Mouse (Mus musculus) kidney, adult 2 months (tissue): ENCODE measurements at regions not wholly inside any gene's neighbourhood (a gene's known extent, or its start where the extent isn't known, plus 50 kb on each side); places are given as distances from the start of the nearest gene placed in this dataset.

Source experiments
- DNase-seq: peaks from one replicate; pipeline ENCODE4 v3.0.0; 2021
- H3K27ac ChIP-seq: fragments of 200-500 bp; 2 replicates; pipeline ENCODE4 v1.5.1; 2012; ENCODE audit warnings: low read depth, low read length, control low read depth, inconsistent platforms; ENCODE audit not compliant: insufficient read depth
- H3K27me3 ChIP-seq: fragments of 200-500 bp; replicated peaks from 2 replicates; pipeline ENCODE4 v1.6.1; 2012; ENCODE audit warnings: mild to moderate bottlenecking, moderate library complexity, low read length, inconsistent platforms; ENCODE audit not compliant: control insufficient read depth, insufficient read depth
- H3K36me3 ChIP-seq: fragments of 200-500 bp; 2 replicates; pipeline ENCODE4 v1.6.1; 2012; ENCODE audit warnings: mild to moderate bottlenecking, moderate library complexity, low read length, inconsistent platforms; ENCODE audit not compliant: control insufficient read depth, insufficient read depth
- H3K4me1 ChIP-seq: fragments of 200-500 bp; 2 replicates; pipeline ENCODE4 v1.6.1; 2011; ENCODE audit warnings: low read length; ENCODE audit not compliant: control insufficient read depth, insufficient read depth
- H3K4me3 ChIP-seq: fragments of 200-500 bp; 2 replicates; pipeline ENCODE4 v1.5.1; 2011; ENCODE audit warnings: mild to moderate bottlenecking, low read depth, low read length, control low read depth; ENCODE audit not compliant: insufficient read depth
- CTCF ChIP-seq: fragments of 200-500 bp; conservative IDR thresholded peaks from 2 replicates; pipeline ENCODE4 v1.5.1; 2011; ENCODE audit warnings: low read depth, mild to moderate bottlenecking, control low read depth, low read length, moderate library complexity, mixed read lengths; ENCODE audit not compliant: insufficient read depth, insufficient read length
- POLR2A ChIP-seq: fragments of 200-500 bp; IDR thresholded peaks from one replicate; pipeline ENCODE4 v1.6.1; 2011; ENCODE audit warnings: low read depth, low read length, control low read depth
- WGBS: fragments of 180-500 bp; shearing (Covaris S2); methylation state at CpG from one replicate; pipeline ENCODE4 v1.1.7; 2018; 5-methylcytosine and 5-hydroxymethylcytosine counted together

- WGBS, result 68% methylated on average over 5 of the region's 5 CpGs
- no peaks in the 10 kb centered on the region for H3K36me3 ChIP-seq
- DNase-seq, result no peak
- H3K4me3 ChIP-seq, result no peak overlapping the region
- no peak overlapping the region for H3K27ac ChIP-seq
- H3K27me3 ChIP-seq, result no peaks in the 10 kb centered on the region; the same call in 1 of the 2 replicates
- H3K4me1 ChIP-seq, result no peaks in the 10 kb centered on the region
- TF ChIP-seq POLR2A (no peak), CTCF (no peak)
Measured at GRCm38 (mm10) chr8:26260294-26260693, 141.0 kb downstream of the Gm45692 start.

GRCm38 (mm10) chr8:26262536-26262935 is 143.2 kb downstream of the Gm45692 start:
- no peak for DNase-seq
- WGBS, result 88% methylated on average over 10 of the region's 10 CpGs
- no peaks in the 10 kb centered on the region for H3K36me3 ChIP-seq
- H3K27ac ChIP-seq, result no peak overlapping the region
- no peaks in the 10 kb centered on the region; the same call in 1 of the 2 replicates for H3K27me3 ChIP-seq
- H3K4me1 ChIP-seq, result no peaks in the 10 kb centered on the region
- TF ChIP-seq CTCF (no peak), POLR2A (no peak)
- no peak overlapping the region for H3K4me3 ChIP-seq

GRCm38 (mm10) chr8:26264869-26265321 is 145.6 kb downstream of the Gm45692 start:
- Histone ChIP-seq H3K27ac (no peak overlapping the region), H3K36me3 (no peaks in the 10 kb centered on the region), H3K4me3 (no peak overlapping the region), H3K4me1 (no peaks in the 10 kb centered on the region), H3K27me3 (no peaks in the 10 kb centered on the region; the same call in 1 of the 2 replicates)
- TF ChIP-seq POLR2A, result no peak
- TF ChIP-seq CTCF, result no peak
- 62% methylated on average over 11 of the region's 11 CpGs for WGBS
- DNase-seq, result no peak

GRCm38 (mm10) chr8:26265366-26265765 is 146.0 kb downstream of the Gm45692 start:
- H3K4me3 ChIP-seq, result no peak overlapping the region
- TF ChIP-seq POLR2A (no peak), CTCF (no peak)
- no peak for DNase-seq
- no peak overlapping the region for H3K27ac ChIP-seq
- WGBS, result 60% methylated on average over 8 of the region's 8 CpGs
- no peaks in the 10 kb centered on the region for H3K4me1 ChIP-seq
- no peaks in the 10 kb centered on the region; the same call in 1 of the 2 replicates for H3K27me3 ChIP-seq
- H3K36me3 ChIP-seq, result no peaks in the 10 kb centered on the region

- Histone ChIP-seq H3K27me3 (no peaks in the 10 kb centered on the region; the same call in 1 of the 2 replicates), H3K36me3 (no peaks in the 10 kb centered on the region), H3K4me3 (no peak overlapping the region), H3K4me1 (no peaks in the 10 kb centered on the region), H3K27ac (no peak overlapping the region)
- TF ChIP-seq POLR2A (no peak), CTCF (no peak)
- DNase-seq, result no peak
- WGBS, result 40% methylated on average over 4 of the region's 4 CpGs
Measured at GRCm38 (mm10) chr8:26266384-26266783, 147.1 kb downstream of the Gm45692 start.

GRCm38 (mm10) chr8:26267569-26267968 is 148.2 kb downstream of the Gm45692 start:
- H3K27ac ChIP-seq, result no peak overlapping the region
- no peak for TF ChIP-seq CTCF
- no peak for TF ChIP-seq POLR2A
- 89% methylated on average over 4 of the region's 4 CpGs for WGBS
- no peak for DNase-seq
- no peaks in the 10 kb centered on the region for H3K27me3 ChIP-seq
- no peak overlapping the region for H3K4me3 ChIP-seq
- no peaks in the 10 kb centered on the region for H3K4me1 ChIP-seq
- no peaks in the 10 kb centered on the region for H3K36me3 ChIP-seq

- peak; percentile 26 for DNase-seq
- no peak overlapping the region for H3K27ac ChIP-seq
Measured at GRCm38 (mm10) chr8:26268751-26269415, 149.5 kb downstream of the Gm45692 start.

More at GRCm38 (mm10) chr8:26268751-26269415, 149.5 kb downstream of the Gm45692 start:
- Histone ChIP-seq H3K36me3 (no peaks in the 10 kb centered on the region), H3K4me1 (no peaks in the 10 kb centered on the region), H3K27me3 (no peaks in the 10 kb centered on the region), H3K4me3 (no peak overlapping the region)
- 35% methylated on average over 17 of the region's 17 CpGs for WGBS
- no peak for TF ChIP-seq CTCF
- TF ChIP-seq POLR2A, result no peak
